Mouse (Mus musculus) embryonic fibroblast, embryonic 13.5 days (primary cell): ENCODE measurements at regions not wholly inside any gene's neighbourhood (a gene's known extent, or its start where the extent isn't known, plus 50 kb on each side); places are given as distances from the start of the nearest gene placed in this dataset.
A peak's percentile ranks its signal among the peaks of the same experiment; 100 is the strongest.
"Not testable (repeated sequence)": the region's sequence is repeated elsewhere in the genome, so short reads cannot be mapped to it uniquely, and the experiment has no call there.

Experiments used
- H3K27ac ChIP-seq: 2 replicates; pipeline ENCODE4 v1.5.1; 2012; ENCODE audit warnings: low read length, control low read depth, inconsistent platforms; ENCODE audit not compliant: insufficient read depth
- H3K4me1 ChIP-seq: 2 replicates; pipeline ENCODE4 v1.6.1; 2011; ENCODE audit warnings: low read length; ENCODE audit not compliant: control insufficient read depth, insufficient read depth
- H3K4me3 ChIP-seq: 2 replicates; pipeline ENCODE4 v1.5.1; 2011; ENCODE audit warnings: mild to moderate bottlenecking, control low read depth, low read length; ENCODE audit not compliant: insufficient read depth
- CTCF ChIP-seq: IDR thresholded peaks from 2 replicates; pipeline ENCODE4 v1.5.1; 2011; ENCODE audit warnings: mild to moderate bottlenecking, control low read depth, low read length, moderate library complexity, borderline replicate concordance; ENCODE audit not compliant: insufficient read depth
- POLR2A ChIP-seq: IDR thresholded peaks from 2 replicates; pipeline ENCODE4 v1.6.1; 2011; ENCODE audit warnings: low read depth, mild to moderate bottlenecking, control low read depth, low read length, moderate library complexity

- Histone ChIP-seq H3K4me1 (no peaks in the 10 kb centered on the region), H3K27ac (no peak overlapping the region), H3K4me3 (no peak overlapping the region)
- TF ChIP-seq CTCF: no peak
- TF ChIP-seq POLR2A: no peak
These were observed 100.6 kb downstream of the Rchy1 start for GRCm38 (mm10) chr5:91862243-91862642.

DNA sequence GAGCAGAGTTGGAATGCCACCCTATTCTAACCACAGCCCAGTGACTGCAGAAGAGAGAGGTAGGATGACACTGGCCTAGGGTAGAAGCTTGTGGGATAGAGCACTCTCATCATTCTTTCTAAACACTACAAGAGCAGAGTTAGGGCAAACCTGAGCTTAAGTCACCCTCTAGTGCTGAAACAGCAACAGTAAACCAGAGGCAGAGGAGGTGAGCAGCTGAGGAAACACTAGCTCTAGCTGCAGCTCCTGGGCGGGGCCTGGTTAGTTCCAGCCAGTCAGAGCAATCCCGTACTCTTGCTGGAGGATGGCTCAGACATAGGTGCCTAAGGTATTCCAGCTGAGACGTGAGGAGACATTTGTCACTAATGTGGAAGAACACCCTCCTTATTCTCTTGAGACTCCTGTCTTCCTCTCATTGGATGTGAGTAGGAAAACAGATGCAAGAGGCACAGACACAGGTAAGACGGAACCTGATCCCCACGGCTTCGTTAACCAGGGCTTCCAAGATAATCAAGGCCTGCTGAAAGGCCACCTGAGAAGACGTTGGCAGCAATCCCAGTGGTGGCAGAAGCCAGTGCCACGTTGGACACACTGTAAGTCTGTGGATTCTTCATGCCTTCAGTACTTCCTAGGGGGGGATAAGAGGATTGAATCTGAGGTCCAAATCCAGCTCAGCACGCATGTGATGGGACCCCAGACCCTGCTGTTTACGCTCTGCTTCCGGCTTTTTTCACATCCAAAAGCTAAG is 101.3 kb downstream of the Rchy1 start:
- TF ChIP-seq CTCF: no peak
- no peak for TF ChIP-seq POLR2A

DNA sequence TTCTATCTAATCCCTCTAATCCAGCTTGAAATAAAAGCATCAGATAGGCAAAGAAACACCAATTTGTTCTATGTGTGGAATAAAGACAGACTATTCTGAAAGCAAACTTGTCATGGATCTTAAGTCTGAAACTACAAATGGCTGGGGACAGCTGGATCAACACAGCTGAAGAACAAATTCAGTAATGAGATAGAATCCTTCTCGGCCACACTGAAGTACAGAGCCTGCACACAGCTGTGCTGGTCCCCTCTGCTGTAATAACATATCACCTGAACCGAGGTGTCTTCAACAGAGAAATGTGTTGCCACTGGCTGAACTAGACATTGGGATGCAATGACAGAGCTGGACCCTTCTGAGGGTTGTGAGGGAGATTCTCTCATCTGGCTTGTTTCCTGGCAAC is 102.4 kb downstream of the Rchy1 start:
- TF ChIP-seq POLR2A: no peak
- no peak for TF ChIP-seq CTCF
- no peak overlapping the region for H3K4me3 ChIP-seq

More for the DNA sequence above, 101.3 kb downstream of the Rchy1 start:
- Histone ChIP-seq H3K4me3 (no peak overlapping the region), H3K27ac (no peak overlapping the region), H3K4me1 (no peaks in the 10 kb centered on the region)

DNA sequence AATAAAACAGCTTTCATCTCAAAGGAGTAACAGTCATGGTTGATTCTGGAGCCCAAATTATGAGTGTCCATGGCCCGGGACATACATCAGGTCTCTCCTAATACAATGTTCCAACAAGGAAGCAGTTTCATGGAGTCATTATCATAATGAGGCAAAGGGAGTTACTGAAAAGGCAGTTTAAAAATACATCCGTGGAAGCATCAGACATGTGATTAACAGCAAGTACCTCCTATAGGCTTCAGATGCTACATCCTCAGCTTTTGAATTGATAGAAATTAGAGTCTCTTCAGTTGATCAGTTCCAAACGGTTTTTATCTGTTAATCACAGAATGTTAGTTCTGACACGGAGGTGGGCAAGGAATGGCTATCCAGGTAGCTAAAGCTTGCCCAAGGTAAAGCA is 110.5 kb downstream of the Rchy1 start:
- no peak overlapping the region for H3K4me3 ChIP-seq
- H3K27ac ChIP-seq: no peak overlapping the region
- TF ChIP-seq CTCF (no peak), POLR2A (no peak)
- no peaks in the 10 kb centered on the region for H3K4me1 ChIP-seq

More for the DNA sequence above, 102.4 kb downstream of the Rchy1 start:
- no peaks in the 10 kb centered on the region for H3K4me1 ChIP-seq
- H3K27ac ChIP-seq: no peak overlapping the region

DNA sequence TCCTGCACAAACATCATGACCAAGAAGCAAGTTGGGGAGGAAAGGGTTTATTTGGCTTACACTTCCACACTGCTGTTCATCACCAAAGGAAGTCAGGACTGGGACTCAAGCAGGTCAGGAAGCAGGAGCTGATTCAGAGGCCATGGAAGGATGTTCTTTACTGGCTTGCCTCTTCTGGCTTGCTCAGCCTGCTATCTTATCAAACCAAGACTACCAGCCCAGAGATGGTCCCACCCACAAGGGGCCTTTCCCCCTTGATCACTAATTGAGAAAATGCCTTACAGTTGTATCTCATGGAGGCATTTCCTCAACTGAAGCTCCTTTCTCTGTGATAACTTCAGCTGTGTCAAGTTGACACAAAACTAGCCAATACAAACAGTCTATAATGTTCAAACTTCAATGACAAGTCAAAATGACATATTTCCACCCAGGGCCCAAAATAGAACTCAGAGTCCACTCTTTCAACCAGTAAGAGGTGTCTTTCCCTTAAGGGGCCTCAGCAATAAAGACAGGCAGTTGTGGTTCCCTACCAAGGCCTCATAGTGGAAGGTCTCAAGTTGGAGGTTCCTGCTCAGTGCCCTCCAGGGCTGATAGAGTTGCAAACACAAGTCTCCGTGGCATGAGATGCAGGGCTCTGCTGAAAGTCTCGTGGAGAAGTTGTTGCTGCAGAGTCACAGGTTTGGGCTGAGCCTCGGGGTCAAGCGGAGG is 111.9 kb downstream of the Rchy1 start:
- H3K27ac ChIP-seq, H3K4me1 ChIP-seq, H3K4me3 ChIP-seq: not testable (repeated sequence)

GRCm38 (mm10) chr5:91850440-91850839 is 112.4 kb downstream of the Rchy1 start:
- TF ChIP-seq POLR2A (no peak), CTCF (no peak)
- Histone ChIP-seq H3K27ac (no peak overlapping the region), H3K4me3 (no peak overlapping the region), H3K4me1 (no peaks in the 10 kb centered on the region)

DNA sequence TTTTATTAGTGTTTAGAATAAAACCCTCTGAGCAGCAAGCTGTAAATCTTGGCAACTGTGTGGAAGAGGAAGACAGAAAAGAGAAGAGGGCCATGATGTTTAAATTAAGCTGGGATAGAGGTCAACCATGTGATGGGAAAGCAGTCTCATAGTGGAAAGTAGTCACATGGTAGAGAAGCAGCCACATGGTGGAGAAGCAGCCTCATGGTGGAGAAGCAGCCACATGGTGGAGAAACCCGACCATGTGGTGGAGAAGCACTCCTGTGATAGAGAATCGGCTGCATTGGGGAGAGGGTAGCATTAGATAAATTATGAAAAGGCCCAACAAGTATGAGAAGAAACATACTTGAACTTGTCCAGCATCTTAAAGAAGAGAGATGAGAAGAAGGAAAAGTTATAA is 113.3 kb downstream of the Rchy1 start:
- Histone ChIP-seq H3K4me1 (no peaks in the 10 kb centered on the region), H3K27ac (no peak overlapping the region), H3K4me3 (no peak overlapping the region)
- no peak for TF ChIP-seq CTCF
- no peak for TF ChIP-seq POLR2A

DNA sequence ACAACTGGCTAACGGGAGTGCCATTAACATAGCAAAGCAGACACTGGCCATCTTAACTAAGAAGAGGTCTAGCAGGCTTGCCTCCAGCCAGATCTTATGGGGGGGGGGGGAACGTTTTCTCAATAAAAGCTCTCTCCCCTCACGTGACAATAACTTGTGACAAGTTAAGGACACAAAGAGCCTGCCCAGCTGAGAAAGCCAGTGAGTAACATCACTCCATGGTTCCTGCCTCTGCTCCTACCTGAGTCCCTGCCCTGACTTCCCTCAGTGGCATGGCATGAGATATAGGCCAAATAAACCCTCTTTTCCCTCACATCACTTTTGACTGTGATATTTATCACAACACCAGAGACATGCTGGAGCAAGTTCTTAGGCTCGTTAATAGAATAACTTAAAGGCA is 113.8 kb downstream of the Rchy1 start:
- Histone ChIP-seq H3K4me1 (no peaks in the 10 kb centered on the region), H3K27ac (no peak overlapping the region), H3K4me3 (no peak overlapping the region)
- no peak for TF ChIP-seq POLR2A
- no peak for TF ChIP-seq CTCF

DNA sequence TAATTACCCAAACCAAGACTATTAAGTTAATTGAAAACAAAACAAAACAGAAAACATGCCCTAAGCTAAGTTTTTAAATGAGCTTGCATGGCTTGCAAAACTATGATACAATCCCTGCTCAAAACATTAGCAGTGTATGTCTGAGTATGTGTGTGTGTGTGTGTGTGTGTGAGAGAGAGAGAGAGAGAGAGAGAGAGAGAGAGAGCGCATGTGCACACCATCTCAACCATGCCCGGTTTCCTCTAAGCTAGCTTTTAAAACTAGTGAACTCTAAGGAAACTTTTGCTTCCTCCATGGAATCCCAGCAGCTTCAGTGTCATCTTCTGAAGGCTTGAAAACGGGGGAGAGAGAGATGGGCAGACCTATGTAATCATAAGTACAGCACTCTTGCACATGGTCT is 114.3 kb downstream of the Rchy1 start:
- H3K4me3 ChIP-seq: no peak overlapping the region
- H3K4me1 ChIP-seq: no peaks in the 10 kb centered on the region
- no peak overlapping the region for H3K27ac ChIP-seq
- TF ChIP-seq POLR2A (no peak), CTCF (no peak)

GRCm38 (mm10) chr5:91843044-91843443 is 119.8 kb downstream of the Rchy1 start:
- Histone ChIP-seq H3K4me1 (no peaks in the 10 kb centered on the region), H3K4me3 (no peak overlapping the region), H3K27ac (peak overlapping the region; percentile 6; the same call in 1 of the 2 replicates)
- no peak for TF ChIP-seq CTCF
- TF ChIP-seq POLR2A: no peak
